Mouse (Mus musculus): ENCODE data around the gene Txn1.

The Txn1 gene

DNA sequence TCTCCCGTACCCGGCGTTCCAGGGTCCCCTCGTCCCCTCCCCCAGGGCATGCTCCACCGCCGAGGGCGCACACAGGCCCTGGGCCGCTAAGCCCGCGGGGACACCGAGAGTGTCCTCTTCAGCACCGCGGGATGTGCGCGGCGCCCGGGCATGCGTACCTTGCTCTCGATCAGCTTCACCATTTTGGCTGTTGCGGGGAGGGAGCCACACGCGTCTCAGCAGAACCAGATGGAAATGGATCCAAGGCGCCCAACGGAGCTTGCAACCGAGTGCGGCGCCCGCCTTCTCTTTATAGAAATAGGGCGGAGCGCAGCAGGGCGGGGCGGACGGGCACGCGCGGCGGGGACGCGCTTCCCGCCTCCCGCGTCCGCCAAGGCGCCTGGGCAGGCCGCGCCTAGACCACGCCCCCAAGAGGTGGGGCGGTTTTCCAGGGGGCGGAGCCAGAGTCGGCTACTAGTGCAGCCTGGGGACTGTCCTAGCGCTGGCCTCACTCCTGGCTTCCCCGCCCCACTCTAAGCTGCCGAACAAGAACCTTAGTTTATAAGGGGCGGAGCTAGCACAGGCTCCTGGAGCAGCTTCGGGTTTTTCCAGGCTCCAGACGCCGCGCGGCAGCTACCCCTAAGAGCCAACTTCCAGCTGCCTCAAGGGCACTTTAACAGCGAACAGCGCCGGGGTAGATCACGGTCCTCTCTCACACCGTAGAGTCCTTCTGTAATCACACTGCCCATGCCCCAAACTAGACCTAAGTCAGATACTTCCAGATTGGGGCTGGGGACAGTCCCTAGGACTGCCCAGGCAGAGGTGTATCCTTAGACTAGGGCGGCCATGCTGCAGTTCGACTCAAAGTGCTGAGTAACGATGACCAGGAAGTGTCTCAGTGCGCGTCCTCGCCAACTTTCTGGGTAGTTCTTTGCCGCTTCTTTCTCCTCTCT, at the start of gene Txn1:
TSS of gene Txn1 (minus strand) at position 383 of the 932 bp plus-strand sequence.
- peak; percentile 97 for DNase-seq (ENCODE audit: low read depth, low spot score)

- DNase-seq (ENCODE audit: low read depth, low spot score), result no peak
These were observed 47.3 kb upstream of the Txn1 start for GRCm38 (mm10) chr4:58003501-58003900.

GRCm38 (mm10) chr4:57991425-57991824, 35.2 kb upstream of the Txn1 start:
- DNase-seq (ENCODE audit: low read depth, low spot score), result no peak

DNA sequence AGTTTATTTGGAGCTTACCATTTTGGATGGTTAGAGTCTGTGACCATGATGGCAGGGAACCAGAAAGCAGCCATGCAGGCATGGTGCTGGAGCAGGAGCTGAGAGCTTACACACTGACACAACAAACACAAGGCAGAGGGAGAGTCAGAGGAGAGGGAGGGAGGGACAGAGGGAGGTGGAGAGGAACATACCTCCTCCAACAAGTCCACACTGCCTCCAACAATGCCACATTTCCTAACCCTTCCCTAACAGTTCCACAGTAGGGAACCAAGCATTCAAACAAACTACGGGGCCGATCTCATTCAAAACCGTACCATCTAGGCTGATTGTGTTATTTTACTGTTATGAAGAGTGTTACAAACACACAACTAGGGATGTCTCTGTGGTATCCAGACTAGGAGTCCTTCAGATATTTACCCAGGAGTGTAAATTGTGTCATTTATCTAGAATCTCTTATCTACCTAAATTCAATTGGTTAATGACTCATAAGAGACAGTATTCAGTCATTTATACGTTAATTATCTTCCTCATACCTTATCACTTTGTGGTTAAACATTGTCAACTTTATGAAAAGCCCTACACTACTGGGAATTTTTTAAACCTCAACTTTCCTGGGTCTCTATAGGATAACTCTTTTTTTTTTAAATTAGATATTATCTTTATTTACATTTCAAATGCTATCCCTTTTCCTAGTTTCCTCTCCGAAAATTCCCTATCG, 18.3 kb upstream of the Txn1 start:
- no peak for DNase-seq (ENCODE audit: low read depth, low spot score)

DNA sequence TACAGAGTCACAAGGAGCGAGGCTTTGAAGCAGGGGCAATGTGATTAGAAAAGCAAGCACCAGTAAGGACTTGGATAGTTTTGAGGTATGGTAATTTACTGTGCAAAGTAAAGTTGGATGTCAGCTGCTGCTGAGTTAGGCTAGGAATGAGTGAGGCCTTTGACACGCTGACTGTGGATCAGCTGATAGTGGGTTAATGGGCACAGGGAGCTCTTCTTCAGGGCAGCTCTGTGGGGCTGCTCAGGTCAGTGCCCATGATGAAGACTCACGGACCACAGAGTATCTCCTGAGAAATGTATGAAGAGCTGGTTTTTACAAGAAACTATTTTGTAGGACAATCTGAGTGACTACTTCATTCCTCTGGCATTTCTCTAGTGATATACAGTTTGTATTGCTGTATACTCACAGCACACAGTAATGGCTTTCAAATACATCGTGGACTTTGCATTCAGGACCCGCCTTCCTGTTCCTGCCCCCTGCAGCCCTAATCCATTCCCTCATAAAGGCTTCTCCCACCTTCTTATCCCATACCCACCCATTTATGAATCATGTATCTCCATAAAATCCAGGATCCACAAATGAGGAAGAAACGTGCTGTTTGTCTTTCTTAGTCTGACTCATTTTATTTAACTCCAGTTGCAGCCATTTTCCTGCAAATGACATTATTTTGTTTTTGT, 17.5 kb upstream of the Txn1 start:
- DNase-seq (ENCODE audit: low read depth, low spot score), result no peak

- no peak for DNase-seq (ENCODE audit: low read depth, low spot score)
These were observed 14.1 kb upstream of the Txn1 start for GRCm38 (mm10) chr4:57970285-57970684.

- DNase-seq (ENCODE audit: low read depth, low spot score), result no peak
These were observed 11.0 kb upstream of the Txn1 start for GRCm38 (mm10) chr4:57967195-57967594.

DNA sequence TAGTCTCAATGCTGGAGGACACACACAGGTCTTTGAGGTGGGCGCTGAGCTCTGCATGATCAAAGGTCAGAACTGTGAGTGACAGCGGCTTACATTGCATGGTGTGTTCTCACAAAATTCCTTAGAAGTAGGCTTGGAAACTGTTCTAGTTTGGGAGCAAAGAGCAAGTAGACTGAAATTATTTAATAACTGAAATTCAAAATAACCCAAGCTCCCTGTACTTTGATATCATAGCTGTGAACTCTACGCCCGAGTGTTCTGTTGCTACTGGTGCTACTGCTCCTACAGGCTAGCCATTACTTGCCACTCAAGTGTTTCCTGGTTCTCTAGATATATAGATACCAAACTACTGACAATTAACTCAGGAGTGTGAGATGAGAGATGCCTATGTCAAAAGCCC, 9.3 kb upstream of the Txn1 start:
- DNase-seq (ENCODE audit: low read depth, low spot score), result no peak

- DNase-seq (ENCODE audit: low read depth, low spot score), result no peak
These were observed 7.9 kb upstream of the Txn1 start for GRCm38 (mm10) chr4:57964143-57964542.

GRCm38 (mm10) chr4:57959056-57959455, 2.8 kb upstream of the Txn1 start:
- DNase-seq (ENCODE audit: low read depth, low spot score), result no peak

DNA sequence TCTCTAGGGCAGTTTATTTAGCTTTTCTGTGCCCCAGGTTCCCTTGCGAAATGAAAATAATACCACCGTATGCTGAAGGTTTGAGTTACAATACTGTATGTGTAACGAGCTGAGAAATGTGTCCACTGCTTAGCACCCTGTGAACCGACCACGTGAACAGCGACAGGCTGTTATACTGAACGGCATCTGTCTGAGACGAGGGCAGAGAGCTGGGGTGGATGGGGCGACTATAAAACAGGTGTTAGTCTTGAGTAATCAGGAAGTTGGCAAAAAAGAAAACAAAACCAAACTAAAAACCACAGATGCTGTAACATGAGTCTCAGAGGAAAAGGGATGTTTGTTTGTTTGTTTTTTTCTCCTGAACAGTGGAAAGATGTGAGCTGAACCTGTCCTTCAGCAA, 1.9 kb upstream of the Txn1 start:
- peak; percentile 28 for DNase-seq (ENCODE audit: low read depth, low spot score)

- no peak for DNase-seq (ENCODE audit: low read depth, low spot score)
These were observed 1.2 kb upstream of the Txn1 start for GRCm38 (mm10) chr4:57957200-57958085.

DNA sequence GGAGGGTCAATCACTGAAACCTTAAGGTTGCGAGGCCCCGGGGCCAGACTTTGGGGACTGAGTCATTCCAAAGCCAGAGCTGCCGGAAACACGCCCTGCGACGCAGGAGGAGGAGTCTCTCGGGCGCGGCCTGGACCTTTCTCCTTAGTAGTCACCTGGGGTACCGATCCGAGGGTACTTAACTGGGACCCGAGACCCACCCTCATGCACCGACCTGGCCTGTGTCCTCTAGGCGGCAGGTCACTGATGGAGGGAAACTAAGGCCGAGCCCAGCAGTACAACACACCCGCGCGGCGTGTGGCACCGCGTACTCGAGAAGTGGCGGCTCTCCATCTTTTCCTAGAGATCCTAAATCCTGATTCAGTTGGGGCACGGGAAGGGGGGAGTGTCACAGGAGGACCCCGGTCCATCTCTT, 660 bp downstream of the Txn1 start:
- DNase-seq (ENCODE audit: low read depth, low spot score), result peak; percentile 68

GRCm38 (mm10) chr4:57954991-57955390, 1.2 kb downstream of the Txn1 start:
- peak; percentile 6 for DNase-seq (ENCODE audit: low read depth, low spot score)

DNA sequence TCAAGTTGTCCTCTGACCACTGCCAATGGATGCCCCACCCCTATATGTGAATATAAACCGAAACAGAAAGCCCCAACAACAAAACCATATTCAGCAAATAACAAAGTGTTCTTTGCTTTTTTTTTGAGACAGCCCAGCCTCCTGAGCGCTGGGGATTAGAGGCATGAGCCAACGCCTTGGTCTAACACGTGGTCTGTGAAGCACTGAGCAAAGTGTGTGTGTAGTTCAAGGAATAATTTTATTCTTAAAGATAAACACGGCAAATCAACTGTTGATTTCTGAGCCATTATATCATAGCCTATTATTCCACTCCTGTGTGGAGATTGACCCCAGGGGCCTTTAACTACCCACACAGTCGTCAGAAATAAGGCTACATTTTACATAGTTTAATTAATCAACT, 1.6 kb downstream of the Txn1 start:
- DNase-seq (ENCODE audit: low read depth, low spot score), result peak; percentile 14

- DNase-seq (ENCODE audit: low read depth, low spot score), result no peak
These were observed 2.4 kb downstream of the Txn1 start for GRCm38 (mm10) chr4:57953796-57954195.

DNA sequence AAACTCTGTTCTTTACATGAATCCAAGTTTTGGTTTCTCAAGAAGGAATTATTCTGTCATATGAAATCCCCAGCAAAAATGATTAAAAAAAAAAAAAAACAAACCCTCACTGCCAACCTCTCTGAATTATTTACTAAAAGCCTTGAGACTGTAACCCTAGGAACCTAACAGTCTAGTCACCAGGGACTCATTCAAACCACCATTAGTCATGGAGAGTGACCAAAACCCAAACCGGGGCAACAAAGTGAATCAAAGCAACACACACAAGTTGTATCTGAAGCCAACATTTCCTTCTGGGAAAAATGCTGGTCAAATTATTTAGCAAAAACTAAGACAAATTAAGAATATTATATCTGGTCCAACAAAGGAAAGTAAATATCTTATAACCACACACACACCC, 3.3 kb downstream of the Txn1 start:
- DNase-seq (ENCODE audit: low read depth, low spot score), result no peak

DNA sequence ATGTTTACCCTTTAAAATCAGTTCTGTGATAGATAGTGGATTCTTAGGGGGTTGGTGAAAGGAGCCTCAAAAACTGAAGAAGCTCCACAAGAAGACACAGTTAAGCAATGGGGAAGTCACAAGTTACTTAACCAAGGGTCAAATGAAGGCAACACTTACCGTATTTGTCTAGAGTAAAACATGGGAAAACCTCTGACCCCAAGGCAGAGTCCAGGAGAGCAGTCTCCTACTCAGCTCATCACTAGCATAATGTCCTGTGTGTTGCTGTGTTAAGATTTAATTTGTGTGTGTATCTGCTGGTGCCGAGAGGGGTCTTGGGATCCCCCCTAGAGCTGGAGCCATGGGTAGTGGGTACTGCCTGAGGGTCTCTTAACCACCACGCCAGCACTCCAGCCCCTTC, 3.8 kb downstream of the Txn1 start:
- DNase-seq (ENCODE audit: low read depth, low spot score), result no peak

GRCm38 (mm10) chr4:57949866-57950265, 6.3 kb downstream of the Txn1 start:
- DNase-seq (ENCODE audit: low read depth, low spot score), result no peak

- no peak for DNase-seq (ENCODE audit: low read depth, low spot score)
These were observed 8.7 kb downstream of the Txn1 start for GRCm38 (mm10) chr4:57947476-57947875.

GRCm38 (mm10) chr4:57947036-57947435, 9.2 kb downstream of the Txn1 start:
- no peak for DNase-seq (ENCODE audit: low read depth, low spot score)
